Comparison of ENCODE assay signal across 8 mouse cellular contexts in genomic region chr7:65073555-65073954, GRCm38 (mm10).
DNase-seq lines count a peak whose midpoint lies in the region; ATAC-seq lines count a peak whose summit lies in the region.

No protein-coding gene starts in this region.

- ATAC-seq in forebrain, embryonic 12.5 days (ENCODE audit: low FRiP score) = no peak
- ATAC-seq in common myeloid progenitor, adult 5-6 weeks (replicated peaks; ENCODE audit: low read depth, poor library complexity, severe bottlenecking) = peak; percentile 94

- H3K27me3 ChIP-seq in forebrain, embryonic 10.5 days (ENCODE audit: poor library complexity, severe bottlenecking) = no peaks in the 10 kb centered on the region
- H3K27me3 ChIP-seq in forebrain, embryonic 12.5 days = no peaks in the 10 kb centered on the region

- DNase-seq in forebrain, embryonic 10.5 days (ENCODE audit: extremely low spot score, low spot score) = peak; percentile 62
- peak; percentile 87 for DNase-seq in R1 (ENCODE audit: low read depth, low spot score)
- peak; percentile 72 for DNase-seq in heart, postnatal 4 days
- peak; percentile 39 to 68 for DNase-seq in left cerebral cortex, postnatal 10 days (ENCODE audit: extremely low spot score in 1 of 2, low spot score in 2 of 2)
- DNase-seq in naive thymus-derived CD4-positive, alpha-beta T cell, adult 2 months (ENCODE audit: low read depth) = peak; percentile 35
- peak; percentile 22 to 71 for DNase-seq in thymus, postnatal 10 days (ENCODE audit: low spot score in 2 of 2)

- no peak overlapping the region for H3K4me2 ChIP-seq in forebrain, embryonic 12.5 days

- no peaks in the 10 kb centered on the region for H3K36me3 ChIP-seq in forebrain, embryonic 10.5 days (replicated peaks)
- H3K36me3 ChIP-seq in forebrain, embryonic 12.5 days (replicated peaks) = no peaks in the 10 kb centered on the region

- no peak overlapping the region for H3K9ac ChIP-seq in forebrain, embryonic 12.5 days

- H3K4me3 ChIP-seq in forebrain, embryonic 10.5 days = no peak overlapping the region
- H3K4me3 ChIP-seq in forebrain, embryonic 12.5 days (replicated peaks) = no peak overlapping the region

- H3K4me1 ChIP-seq in forebrain, embryonic 10.5 days = peaks cover 18% of the 10 kb centered on the region
- H3K4me1 ChIP-seq in forebrain, embryonic 12.5 days = peaks cover 9% of the 10 kb centered on the region; the same call in 1 of the 2 replicates

- no peak overlapping the region for H3K27ac ChIP-seq in forebrain, embryonic 10.5 days
- no peak overlapping the region for H3K27ac ChIP-seq in forebrain, embryonic 12.5 days

- 29% methylated on average over 6 of the region's 6 CpGs for WGBS in forebrain, embryonic 10.5 days
- 24% methylated on average over 6 of the region's 6 CpGs for WGBS in forebrain, embryonic 12.5 days

- intact Hi-C loops in left cerebral cortex, postnatal 10 days (cut with DNase I) = loop anchor here (5.0 kb wide), 2 partner anchors 84 to 121 kb away; partner anchors contain the start of gene Fam189a1

- peaks cover 4% of the 10 kb centered on the region; the same call in 1 of the 2 replicates for H3K9me3 ChIP-seq in forebrain, embryonic 10.5 days
- H3K9me3 ChIP-seq in forebrain, embryonic 12.5 days = no peaks in the 10 kb centered on the region

Comparison
In these comparisons a context has a peak if more than half of its experiments do, and no peak if none do; other contexts are left out.
1. DNase-seq: peak in every context shown above with its lines; median percentile 87 in R1; 72 in heart, postnatal 4 days; 62 in forebrain, embryonic 10.5 days; 54 in left cerebral cortex, postnatal 10 days; 46 in thymus, postnatal 10 days; 35 in naive thymus-derived CD4-positive, alpha-beta T cell, adult 2 months.